Mouse (Mus musculus): ENCODE measurements at regions not wholly inside any gene's neighbourhood (a gene's known extent, or its start where the extent isn't known, plus 50 kb on each side); places are given as distances from the start of the nearest gene placed in this dataset.
"Not testable (repeated sequence)": the region's sequence is repeated elsewhere in the genome, so short reads cannot be mapped to it uniquely, and the experiment has no call there.

DNA sequence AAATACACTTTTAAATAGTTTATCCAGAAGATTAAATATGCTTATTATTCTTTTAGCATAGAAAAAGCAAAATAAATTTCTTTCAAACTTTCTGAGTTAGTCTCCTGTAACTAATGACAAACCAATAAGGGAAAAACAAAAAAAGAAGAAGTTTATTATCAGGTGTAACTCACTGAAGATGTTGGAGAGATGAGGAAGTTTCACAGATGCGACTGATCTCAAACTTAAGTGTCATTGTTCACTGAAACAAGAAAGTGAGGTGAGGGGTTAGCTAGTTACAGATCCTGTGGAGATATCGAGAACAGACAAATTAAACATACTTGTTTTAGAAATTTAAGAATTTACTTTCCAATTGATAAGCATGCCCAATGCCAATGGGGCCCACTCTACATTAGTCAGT lies 199.2 kb downstream of the Wdr20rt start:
- CTCF ChIA-PET: no interaction called here

DNA sequence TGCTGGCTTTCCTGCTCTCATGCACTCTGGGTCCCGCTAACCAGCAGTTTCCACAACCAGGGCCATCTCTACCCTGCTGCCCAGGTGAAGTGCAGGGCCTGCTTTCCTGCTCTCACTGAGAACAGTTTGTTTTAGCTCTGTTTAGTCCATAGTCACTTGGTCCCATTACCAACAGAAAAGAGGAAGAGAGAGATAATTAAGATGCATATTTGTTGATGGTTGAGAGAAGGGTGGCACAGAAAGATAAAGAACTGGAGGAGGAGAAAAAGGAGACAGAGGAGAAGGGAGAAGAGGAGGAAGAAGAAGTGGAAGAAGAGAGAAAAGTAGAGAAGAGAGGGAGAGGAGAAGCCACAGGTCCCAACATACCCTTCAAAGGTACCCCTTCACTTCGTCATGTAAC lies 200.1 kb downstream of the Wdr20rt start:
- CTCF ChIA-PET: interaction anchor here (0.5 kb wide), 1 partner anchor 410 kb away, joined by 4 read pairs; no protein-coding TSS in a partner anchor

DNA sequence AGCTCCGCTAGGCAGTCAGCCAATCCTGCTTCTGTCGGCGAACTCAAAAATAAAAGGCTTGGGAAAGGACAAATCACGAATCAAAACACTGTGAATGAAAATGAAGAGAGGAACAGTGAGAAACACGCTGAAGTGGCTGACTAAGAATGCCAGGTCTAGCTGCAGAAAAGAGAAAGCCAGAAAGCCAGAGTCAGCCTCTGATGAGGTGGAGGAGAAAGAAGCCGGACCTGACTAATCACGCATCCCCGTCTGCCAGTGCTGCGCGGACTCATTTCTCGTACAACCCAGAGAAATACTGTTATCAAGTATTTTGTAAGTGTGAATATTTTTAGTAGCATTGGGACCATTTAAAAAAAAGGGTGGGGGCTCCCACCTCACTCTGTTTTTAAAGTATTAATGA lies 201.6 kb downstream of the Wdr20rt start:
- CTCF ChIA-PET: no interaction called here

DNA sequence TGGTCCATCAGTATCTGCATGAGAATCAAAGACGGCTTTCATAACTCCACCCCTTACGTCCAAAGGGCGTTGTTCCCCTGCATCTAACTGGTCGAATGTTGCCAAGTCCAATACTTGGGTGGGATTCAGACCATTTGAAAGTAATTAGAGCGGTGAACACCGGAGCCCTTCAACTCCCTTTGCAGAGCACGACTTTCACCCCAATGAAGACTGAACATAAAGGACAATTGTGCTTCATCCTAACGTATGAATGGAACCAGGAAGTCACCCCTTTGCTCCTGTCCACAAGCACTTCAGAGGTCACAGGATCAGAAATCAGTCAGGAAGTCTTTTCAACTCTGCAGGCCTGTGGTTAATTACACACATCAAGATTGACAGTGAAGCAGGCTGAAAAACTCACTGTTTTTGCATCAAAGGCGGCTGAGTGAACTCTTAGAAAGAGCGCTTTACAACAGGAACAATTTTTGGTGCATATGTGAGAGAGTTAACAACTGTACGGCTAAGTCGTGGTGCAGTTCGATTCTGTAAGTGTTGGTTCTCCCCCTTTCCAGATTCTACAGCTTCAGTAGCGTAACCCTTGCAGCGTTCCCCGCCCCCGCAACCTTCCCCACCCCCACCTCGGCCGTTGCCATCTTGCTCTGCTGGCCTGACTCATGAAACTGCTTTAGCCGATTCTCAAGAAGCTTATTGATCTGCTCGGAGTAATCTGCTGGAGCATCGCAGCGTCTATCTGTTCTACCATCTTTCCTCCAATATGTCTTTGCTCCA lies 203.1 kb downstream of the Wdr20rt start:
- CTCF ChIA-PET: no interaction called here

DNA sequence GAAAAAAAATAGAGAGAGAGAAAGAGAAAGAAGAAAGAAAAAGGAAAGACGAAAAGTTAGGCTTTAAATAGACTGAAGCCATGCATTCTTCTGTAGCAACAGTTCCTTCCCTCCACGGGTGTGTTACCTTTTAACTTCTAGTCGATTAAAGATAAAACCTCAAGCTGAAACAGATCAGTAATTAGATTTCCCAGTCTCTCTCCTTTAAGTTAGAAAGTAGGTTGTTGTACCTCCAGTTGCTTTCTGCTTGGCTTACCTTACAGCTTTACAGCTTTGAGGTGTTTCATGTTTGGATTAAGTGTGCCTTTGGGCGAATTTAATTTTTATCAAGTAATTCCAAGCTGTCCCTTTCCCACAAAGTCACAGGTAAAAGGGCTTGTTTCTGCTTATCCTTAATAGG lies 225.5 kb downstream of the Wdr20rt start:
- CTCF ChIA-PET: no interaction called here

DNA sequence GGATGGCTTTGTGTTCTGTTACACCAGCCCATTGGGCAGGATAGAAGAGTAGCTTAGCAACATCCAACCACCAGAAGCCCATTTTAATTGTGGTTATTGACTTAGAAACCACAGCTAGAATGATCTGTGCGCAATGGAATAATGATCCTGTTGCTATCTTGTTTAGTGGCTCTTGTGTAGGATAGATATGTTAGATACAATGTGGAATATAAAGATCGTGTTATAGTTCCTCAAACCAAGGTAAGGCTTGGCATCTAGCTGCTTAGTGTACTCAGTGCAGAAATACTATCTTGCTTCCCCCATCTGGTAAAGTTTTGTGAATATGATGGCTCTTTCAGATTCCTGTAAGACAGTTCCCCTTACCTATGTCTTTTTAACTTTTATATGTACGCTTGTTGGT lies 230.4 kb downstream of the Wdr20rt start:
- CTCF ChIA-PET: no interaction called here

DNA sequence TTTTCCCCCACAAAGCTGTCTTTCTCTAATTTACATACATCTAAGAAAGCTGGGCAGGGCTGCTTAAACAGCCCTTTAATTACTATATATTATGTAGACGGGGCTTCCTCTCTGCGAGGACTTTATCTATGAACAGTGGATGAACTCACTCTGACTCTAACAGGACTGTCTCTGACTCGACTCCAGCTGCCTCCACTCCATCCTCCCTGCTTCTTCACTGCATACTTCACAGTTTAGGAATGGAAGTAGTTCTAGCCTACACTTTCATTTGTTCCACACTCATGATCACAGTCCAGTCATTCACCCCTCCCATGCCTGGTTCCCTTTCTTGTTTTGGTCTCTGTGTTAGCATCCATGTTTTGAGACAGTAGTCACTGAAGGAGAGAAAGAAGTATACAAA lies 231.6 kb downstream of the Wdr20rt start:
- CTCF ChIA-PET: no interaction called here

DNA sequence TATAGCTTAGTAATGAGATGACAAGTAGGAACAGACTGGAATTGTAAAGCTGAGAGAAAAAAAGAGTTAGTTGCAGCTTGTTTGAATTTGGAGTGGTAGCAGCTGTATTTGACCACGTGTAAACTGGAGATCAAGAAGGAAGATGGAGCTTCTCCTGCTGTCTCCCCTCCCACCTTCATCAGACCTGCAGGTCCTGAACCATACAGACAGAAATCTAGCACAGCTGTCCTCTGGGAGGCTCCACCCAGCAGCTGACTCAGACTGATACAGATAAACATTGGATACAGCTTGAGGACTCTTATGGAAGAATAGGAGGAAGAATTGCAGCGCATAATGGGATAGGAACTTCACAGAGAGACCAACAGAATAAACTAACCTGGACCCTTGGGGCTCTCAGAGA lies 238.9 kb downstream of the Wdr20rt start:
- CTCF ChIA-PET: no interaction called here

DNA sequence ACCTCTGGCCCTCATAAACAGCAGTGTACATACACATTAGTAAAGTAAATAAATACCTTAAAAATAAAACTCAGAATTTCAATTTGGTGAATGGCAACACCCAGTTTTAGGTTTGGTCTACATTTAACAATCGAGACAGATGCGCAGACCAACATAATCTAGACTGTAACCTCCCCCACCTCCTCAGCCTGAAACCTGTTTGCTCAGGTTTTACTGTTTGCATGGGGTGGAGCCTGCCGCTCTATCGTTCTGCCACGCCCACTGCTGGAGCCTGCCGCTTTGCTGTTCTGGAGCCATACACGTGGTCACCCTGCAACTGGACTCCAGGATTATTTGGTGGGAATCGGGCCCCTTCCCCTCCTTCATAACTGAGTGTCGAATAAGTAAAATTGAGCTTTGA lies 253.4 kb downstream of the Wdr20rt start:
- CTCF ChIA-PET: not testable (repeated sequence)

DNA sequence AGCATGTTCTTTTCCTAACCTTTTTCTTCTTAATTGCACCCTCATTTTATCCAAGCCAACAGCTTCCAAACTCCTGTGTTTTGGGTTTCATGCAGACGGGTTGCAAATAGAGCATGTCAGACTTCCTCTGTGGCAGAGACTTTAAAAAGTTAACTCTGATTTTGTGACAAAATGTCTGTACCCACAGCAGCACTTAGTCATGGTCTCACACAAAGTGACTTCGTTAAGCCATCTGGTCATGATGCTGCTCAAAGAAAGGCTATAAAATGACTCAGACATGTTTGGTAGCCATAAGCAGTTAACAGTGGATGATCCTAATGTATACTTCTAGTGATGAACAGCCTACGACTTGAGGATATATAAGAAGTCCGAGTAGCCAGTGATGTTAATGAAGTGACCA lies 255.5 kb downstream of the Wdr20rt start:
- CTCF ChIA-PET: no interaction called here

DNA sequence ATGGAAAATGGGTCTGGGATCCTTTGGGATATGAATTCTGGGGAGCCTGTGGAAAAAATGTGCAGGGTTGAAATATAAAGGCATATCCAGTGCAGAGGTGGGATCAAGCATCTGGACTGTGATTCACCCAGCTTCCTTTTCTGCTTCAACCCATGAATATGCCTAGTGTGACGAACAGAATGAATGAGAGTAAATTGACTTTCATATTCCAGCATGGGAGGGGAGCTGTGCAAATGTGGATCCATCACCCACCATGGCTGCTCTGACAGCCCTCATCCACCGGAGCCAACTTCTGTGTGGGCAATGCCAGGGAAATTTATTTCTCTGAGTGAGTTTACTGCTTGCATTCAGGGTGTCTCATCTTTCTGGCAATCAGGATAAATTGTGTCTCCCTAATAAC lies 265.8 kb downstream of the Wdr20rt start:
- CTCF ChIA-PET: no interaction called here

DNA sequence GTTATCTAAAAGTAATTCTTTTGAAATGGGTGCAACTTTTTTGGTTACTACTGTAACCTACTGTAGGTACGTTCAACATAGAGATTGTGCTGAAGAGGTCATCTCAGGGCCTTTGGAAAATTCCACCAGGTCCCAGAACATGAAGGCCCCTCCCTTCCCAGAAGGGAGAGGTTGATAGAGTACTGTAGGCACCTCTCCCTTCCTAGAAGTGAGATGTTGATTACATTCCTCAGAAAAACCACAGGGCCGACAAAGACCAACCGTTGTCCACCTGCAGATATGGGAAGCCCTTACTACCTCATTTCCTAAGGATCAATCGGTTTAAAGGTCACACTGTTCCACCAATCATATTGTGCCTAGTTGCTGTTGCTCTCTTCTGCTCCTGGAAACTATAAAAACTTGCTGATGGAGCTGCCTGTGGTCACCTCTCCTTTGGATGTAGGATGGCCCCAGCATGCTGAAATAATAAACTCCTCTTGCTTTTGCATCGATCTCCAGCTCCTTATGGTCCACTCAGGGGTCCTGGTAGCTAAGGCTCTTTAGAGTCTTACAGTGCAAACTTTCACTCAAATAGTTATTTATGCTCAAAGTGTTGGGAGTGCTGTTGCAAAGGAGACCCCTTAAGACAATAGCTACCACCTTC lies 269.2 kb downstream of the Wdr20rt start:
- CTCF ChIA-PET: no interaction called here

DNA sequence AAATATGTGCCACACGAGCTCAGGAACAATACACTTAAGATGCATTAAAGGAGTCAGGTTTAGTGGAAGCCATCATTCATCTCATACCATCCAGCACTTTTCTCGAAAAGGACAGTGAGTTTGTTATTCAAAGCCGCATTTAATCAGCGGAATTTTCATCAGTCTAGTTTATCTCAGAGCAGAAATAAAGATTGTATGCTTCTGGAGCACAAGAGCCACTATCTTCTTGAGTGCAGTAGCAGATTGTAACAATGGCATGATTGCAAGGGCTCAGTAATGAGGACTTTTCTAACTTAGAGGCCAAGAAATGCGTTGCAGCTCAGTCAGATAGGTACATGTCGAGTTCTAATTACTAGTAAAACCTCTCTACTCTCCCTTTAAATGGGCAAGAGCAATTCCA lies 271.3 kb downstream of the Wdr20rt start:
- CTCF ChIA-PET: no interaction called here

DNA sequence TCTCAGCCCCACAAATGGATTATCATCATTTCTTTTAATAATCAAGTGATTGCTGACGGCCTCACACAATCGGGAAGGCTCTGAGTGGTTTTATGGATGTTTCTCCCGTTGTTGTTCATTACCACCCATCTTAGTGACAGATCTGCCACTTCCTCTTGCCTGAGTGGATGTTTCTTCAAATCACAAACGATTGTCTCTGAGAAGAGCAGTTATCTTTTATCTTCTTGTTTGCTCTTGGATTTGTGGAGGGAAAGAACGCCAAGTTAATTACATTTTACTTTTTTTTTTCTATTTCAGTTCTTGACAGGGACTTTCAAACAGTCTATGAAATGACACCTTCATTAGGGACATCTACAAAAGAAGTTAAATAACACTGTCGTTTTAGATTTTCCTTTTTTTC lies 272.3 kb downstream of the Wdr20rt start:
- CTCF ChIA-PET: no interaction called here

DNA sequence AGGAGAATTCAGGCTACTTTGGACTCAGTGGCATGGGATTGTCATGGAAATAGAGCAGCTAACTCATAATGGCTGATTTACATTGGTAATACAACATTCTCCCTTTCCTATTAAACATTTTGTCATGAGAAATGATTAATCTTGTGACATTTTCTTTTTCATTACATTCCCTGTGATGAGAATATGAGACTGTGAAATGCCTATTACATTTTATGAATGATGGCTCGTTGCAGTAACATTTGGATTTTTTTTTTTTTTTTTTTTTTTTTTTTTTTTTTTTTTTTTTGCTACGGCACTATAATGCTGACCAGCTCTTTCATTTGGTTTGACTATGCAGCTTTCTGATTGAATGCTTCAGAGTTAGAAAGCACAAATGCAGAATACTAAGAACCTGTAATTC lies 276.1 kb downstream of the Wdr20rt start:
- CTCF ChIA-PET: no interaction called here

DNA sequence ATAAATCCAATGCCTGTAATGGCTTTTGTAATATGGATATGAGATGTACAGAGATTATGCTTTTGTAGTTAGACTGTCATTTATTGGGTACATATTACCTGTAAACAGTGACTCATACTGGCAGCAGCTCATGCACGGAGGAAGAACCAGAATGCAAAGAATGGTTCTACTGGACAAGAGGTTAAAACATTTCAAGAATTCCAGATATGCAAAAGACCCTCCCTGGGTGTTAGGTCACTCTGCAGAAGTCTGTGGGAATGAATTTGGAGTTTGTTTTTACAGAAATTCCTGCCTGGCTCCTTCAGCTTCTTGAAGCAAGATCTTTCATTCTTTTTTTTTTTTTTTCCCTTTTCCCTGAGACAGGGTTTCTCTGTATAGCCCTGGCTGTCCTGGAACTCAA lies 276.7 kb downstream of the Wdr20rt start:
- CTCF ChIA-PET: no interaction called here

DNA sequence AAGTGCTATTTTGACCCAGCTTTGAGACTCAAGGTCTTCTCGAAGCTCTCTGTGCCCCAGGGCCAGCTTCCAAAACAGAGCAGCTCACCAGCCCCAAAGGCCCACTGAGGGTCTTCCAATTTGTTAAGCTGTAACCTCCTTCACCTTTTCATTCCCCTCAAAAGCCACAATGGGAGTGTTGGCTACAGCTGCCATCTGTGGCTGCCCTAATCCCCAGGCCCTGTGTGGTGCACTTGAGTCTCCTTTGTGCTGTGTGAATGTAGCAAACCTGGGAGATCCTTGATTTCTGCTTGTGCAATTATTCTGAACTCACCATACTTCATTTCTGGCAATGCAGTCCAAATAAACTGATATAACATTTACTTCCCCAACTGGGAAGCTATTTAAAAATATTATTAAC lies 287.8 kb downstream of the Wdr20rt start:
- CTCF ChIA-PET: no interaction called here

DNA sequence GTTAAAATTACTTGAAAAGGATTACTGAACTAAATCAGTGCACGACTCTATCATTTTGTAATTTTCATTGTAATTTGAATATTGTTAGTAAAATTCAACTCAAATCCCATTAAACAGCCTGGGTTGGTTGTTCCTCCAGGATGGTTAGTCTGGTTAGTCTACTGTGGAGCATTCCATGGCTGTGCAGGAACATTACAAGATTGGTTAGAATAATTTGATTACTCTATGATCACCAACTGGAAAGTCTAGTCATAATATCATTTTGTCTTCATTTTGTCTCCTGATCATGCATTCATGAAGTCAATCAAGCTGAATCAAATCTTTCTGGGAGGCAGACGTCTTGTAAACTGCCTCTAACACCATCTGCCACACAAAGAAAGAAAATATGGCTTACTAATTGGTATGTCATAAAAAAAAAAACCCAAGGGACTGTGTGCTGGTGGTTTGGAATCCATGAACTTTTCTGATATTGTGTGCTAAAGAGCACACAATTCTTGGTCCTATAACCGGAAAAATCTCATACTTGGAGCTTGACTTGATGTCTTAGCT lies 308.9 kb downstream of the Wdr20rt start:
- CTCF ChIA-PET: no interaction called here

DNA sequence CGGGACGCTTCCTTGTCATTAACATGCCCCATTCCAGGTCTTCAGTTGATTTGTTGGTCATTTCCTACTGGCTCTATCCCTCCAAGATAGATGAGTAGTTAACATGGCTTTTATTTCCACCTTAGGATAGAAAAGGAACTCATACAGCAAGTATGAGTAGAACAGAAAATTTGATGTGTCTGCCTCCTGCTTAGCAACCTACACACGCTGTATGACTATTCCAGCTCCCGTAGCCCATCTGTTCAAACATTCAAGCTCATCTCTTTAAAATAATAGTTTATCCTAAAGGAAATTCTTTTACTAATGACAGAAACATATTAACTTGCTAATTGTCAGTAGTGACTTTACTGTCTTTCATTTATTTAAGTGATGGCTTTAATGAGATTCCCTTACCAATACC lies 323.0 kb downstream of the Wdr20rt start:
- CTCF ChIA-PET: no interaction called here

DNA sequence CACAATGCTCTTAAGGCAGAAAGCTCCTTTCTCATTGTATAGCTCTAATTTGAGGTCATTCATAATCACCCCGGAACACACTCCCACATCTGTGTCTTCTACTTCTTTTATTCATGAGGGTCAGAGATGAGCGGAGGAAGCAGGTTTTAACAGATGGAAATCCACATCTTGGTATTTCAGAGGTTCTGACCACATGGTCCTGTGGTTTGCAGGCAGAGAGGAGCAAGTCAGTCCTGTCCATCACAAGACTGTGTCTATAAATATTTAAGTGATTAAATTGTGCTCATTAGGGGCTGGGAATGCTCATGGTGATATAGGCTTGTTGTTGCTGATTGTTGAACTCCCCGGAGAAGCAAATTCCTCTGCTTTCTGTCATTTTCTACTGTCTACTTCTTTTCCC lies 326.9 kb downstream of the Wdr20rt start:
- CTCF ChIA-PET: no interaction called here

DNA sequence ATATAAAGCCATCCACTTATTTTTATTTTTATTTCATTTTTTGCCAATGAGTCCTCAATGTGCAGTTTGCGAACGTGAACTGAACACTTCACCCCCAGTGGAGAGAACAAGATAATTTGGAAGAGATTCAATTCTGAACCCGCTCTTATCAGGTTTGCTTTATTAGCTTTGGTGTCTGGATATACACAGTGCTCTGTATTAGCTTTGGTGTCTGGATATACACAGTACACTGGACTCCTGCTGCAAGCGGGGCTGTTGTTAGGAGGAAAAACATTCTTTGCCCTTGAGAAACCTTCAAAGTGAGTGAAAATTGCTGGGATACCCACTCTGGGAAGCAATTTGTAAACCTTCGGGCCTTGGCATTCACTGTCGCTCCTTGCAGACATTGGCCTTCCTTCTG lies 333.7 kb downstream of the Wdr20rt start:
- CTCF ChIA-PET: no interaction called here

DNA sequence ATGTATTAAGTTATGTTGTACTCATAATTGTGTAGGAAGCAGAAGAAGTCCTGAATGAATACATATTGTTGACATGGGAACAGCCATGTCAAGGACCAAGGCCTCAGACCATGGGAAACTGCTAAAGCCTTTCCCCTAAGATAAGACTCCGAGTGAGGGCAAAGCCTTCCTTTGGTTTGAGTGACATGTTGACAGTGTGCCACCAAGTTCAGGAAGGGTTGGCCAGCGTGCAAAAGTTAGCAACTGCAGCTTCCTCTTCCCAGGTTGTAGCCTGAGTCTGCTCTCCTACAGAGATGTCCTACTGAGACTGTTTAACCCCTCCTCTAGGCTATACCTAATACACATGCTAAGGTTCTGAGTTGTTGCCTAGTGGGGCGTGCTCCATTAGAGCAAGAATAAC lies 334.5 kb downstream of the Wdr20rt start:
- CTCF ChIA-PET: no interaction called here

DNA sequence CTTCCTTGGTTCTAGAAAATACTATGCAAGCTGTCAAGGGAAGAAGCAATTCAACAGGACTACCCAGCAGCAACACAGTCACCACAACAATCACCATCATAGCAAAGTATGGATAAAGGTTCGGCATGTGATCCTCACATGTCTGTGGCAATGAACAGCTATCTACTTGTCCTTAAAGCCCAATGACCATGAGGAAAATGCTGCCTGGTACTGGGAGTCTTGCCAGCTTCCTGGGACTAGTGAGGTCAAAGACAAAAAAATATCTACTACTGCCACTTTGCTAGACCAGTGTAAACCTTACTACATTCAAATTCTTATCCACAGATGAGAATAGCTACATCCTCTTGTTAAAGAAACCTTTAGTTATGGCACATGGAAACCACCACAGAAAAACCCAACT lies 346.3 kb downstream of the Wdr20rt start:
- CTCF ChIA-PET: no interaction called here

DNA sequence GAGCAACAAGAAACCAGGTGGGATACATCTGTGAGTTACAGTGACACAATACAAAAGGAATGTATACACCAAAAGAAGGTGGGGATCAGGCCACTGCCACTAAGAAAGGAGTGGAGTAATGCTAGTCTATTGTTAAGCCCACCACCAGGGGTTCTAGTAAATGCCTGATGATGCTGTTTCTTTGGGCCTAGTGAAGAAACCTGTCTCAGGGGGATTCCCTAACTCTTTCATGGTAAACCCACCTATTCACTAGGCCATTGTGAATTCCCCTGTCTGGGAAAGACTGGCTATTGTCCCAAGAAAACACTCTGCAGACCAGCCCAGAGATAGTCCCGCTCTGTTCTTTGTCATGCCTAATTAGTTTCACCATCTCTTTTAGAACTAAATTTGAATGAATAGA lies 368.2 kb downstream of the Wdr20rt start:
- CTCF ChIA-PET: no interaction called here

Data from spleen, embryonic (tissue).